Mouse (Mus musculus): ENCODE data around the gene Plxnb2. TPM values are rescaled to one million over a fixed set of nuclear protein-coding genes. Genes with fewer than 3 reads are reported as not detected.

Gene Plxnb2
- total RNA-seq, 1 experiment from 2014 or later = 145 TPM

- no peak for ATAC-seq (replicated peaks; ENCODE audit: insufficient number of reproducible peaks, low FRiP score, low TSS enrichment, poor library complexity, severe bottlenecking)
Measured at GRCm38 (mm10) chr15:89138046-89138405, 42.6 kb downstream of the Plxnb2 start.

GRCm38 (mm10) chr15:89137378-89138045 lies 43.1 kb downstream of the Plxnb2 start:
- ATAC-seq (replicated peaks; ENCODE audit: insufficient number of reproducible peaks, low FRiP score, low TSS enrichment, poor library complexity, severe bottlenecking) = no peak

- no peak for ATAC-seq (replicated peaks; ENCODE audit: insufficient number of reproducible peaks, low FRiP score, low TSS enrichment, poor library complexity, severe bottlenecking)
Measured at GRCm38 (mm10) chr15:89136461-89137155, 44.0 kb downstream of the Plxnb2 start.

GRCm38 (mm10) chr15:89131316-89131715 lies 49.3 kb downstream of the Plxnb2 start:
- ATAC-seq (replicated peaks; ENCODE audit: insufficient number of reproducible peaks, low FRiP score, low TSS enrichment, poor library complexity, severe bottlenecking) = peak; percentile 78

GRCm38 (mm10) chr15:89130245-89130644 lies 50.3 kb downstream of the Plxnb2 start:
- no peak for ATAC-seq (replicated peaks; ENCODE audit: insufficient number of reproducible peaks, low FRiP score, low TSS enrichment, poor library complexity, severe bottlenecking)

GRCm38 (mm10) chr15:89128382-89129350 lies 51.9 kb downstream of the Plxnb2 start, which contains the start of gene Hdac10:
TSS of gene Hdac10 (minus strand) at chr15:89128700.
- peak; percentile 51 for ATAC-seq (replicated peaks; ENCODE audit: insufficient number of reproducible peaks, low FRiP score, low TSS enrichment, poor library complexity, severe bottlenecking)

- no peak for ATAC-seq (replicated peaks; ENCODE audit: insufficient number of reproducible peaks, low FRiP score, low TSS enrichment, poor library complexity, severe bottlenecking)
Measured at GRCm38 (mm10) chr15:89127364-89127940, 53.1 kb downstream of the Plxnb2 start.

GRCm38 (mm10) chr15:89126622-89127021 lies 54.0 kb downstream of the Plxnb2 start:
- no peak for ATAC-seq (replicated peaks; ENCODE audit: insufficient number of reproducible peaks, low FRiP score, low TSS enrichment, poor library complexity, severe bottlenecking)

GRCm38 (mm10) chr15:89125351-89125750 lies 55.2 kb downstream of the Plxnb2 start:
- no peak for ATAC-seq (replicated peaks; ENCODE audit: insufficient number of reproducible peaks, low FRiP score, low TSS enrichment, poor library complexity, severe bottlenecking)

GRCm38 (mm10) chr15:89124312-89124711 lies 56.3 kb downstream of the Plxnb2 start:
- ATAC-seq (replicated peaks; ENCODE audit: insufficient number of reproducible peaks, low FRiP score, low TSS enrichment, poor library complexity, severe bottlenecking) = no peak

- ATAC-seq (replicated peaks; ENCODE audit: insufficient number of reproducible peaks, low FRiP score, low TSS enrichment, poor library complexity, severe bottlenecking) = no peak
Measured at GRCm38 (mm10) chr15:89123595-89123994, 57.0 kb downstream of the Plxnb2 start.

- ATAC-seq (replicated peaks; ENCODE audit: insufficient number of reproducible peaks, low FRiP score, low TSS enrichment, poor library complexity, severe bottlenecking) = peak; percentile 88
Measured at GRCm38 (mm10) chr15:89122649-89123366, 57.8 kb downstream of the Plxnb2 start, which contains the start of gene Tubgcp6. TSS of gene Tubgcp6 (minus strand) at chr15:89123112.

- no peak for ATAC-seq (replicated peaks; ENCODE audit: insufficient number of reproducible peaks, low FRiP score, low TSS enrichment, poor library complexity, severe bottlenecking)
Measured at GRCm38 (mm10) chr15:89118007-89118406, 62.6 kb downstream of the Plxnb2 start.

- ATAC-seq (replicated peaks; ENCODE audit: insufficient number of reproducible peaks, low FRiP score, low TSS enrichment, poor library complexity, severe bottlenecking) = no peak
Measured at GRCm38 (mm10) chr15:89110147-89110546, 70.4 kb downstream of the Plxnb2 start.

GRCm38 (mm10) chr15:89106976-89107375 lies 73.6 kb downstream of the Plxnb2 start:
- no peak for ATAC-seq (replicated peaks; ENCODE audit: insufficient number of reproducible peaks, low FRiP score, low TSS enrichment, poor library complexity, severe bottlenecking)

GRCm38 (mm10) chr15:89106073-89106472 lies 74.5 kb downstream of the Plxnb2 start:
- no peak for ATAC-seq (replicated peaks; ENCODE audit: insufficient number of reproducible peaks, low FRiP score, low TSS enrichment, poor library complexity, severe bottlenecking)
